Mouse (Mus musculus) cerebellum, adult 11 months (tissue): Measurements from ENCODE around the gene Lhfpl2.

Experiments used
- DNase-seq: peaks from one replicate; pipeline ENCODE4 v3.0.0; 2022

Gene Lhfpl2

GRCm38 (mm10) chr13:94178401-94179040 lies 120.9 kb downstream of the Lhfpl2 start:
- peak; percentile 79 for DNase-seq

- no peak for DNase-seq
Measured at GRCm38 (mm10) chr13:94180477-94181420, 123.2 kb downstream of the Lhfpl2 start.

GRCm38 (mm10) chr13:94182026-94182425 lies 124.4 kb downstream of the Lhfpl2 start:
- DNase-seq = no peak

- DNase-seq = no peak
Measured at GRCm38 (mm10) chr13:94183372-94184021, 125.9 kb downstream of the Lhfpl2 start.

GRCm38 (mm10) chr13:94184726-94185456 lies 127.3 kb downstream of the Lhfpl2 start:
- no peak for DNase-seq

GRCm38 (mm10) chr13:94185631-94186030 lies 128.0 kb downstream of the Lhfpl2 start:
- no peak for DNase-seq

- DNase-seq = no peak
Measured at GRCm38 (mm10) chr13:94188200-94189086, 130.8 kb downstream of the Lhfpl2 start.

- no peak for DNase-seq
Measured at GRCm38 (mm10) chr13:94190386-94190785, 132.8 kb downstream of the Lhfpl2 start.

- DNase-seq = no peak
Measured at GRCm38 (mm10) chr13:94193227-94193626, 135.6 kb downstream of the Lhfpl2 start.

- no peak for DNase-seq
Measured at GRCm38 (mm10) chr13:94198616-94199015, 141.0 kb downstream of the Lhfpl2 start.

- no peak for DNase-seq
Measured at GRCm38 (mm10) chr13:94199829-94200228, 142.2 kb downstream of the Lhfpl2 start.

GRCm38 (mm10) chr13:94205234-94205633 lies 147.6 kb downstream of the Lhfpl2 start:
- DNase-seq = peak; percentile 37

GRCm38 (mm10) chr13:94207973-94208372 lies 150.4 kb downstream of the Lhfpl2 start:
- no peak for DNase-seq

GRCm38 (mm10) chr13:94208892-94209291 lies 151.3 kb downstream of the Lhfpl2 start:
- DNase-seq = no peak

- DNase-seq = no peak
Measured at GRCm38 (mm10) chr13:94211236-94212119, 153.9 kb downstream of the Lhfpl2 start.

GRCm38 (mm10) chr13:94212179-94212578 lies 154.6 kb downstream of the Lhfpl2 start:
- DNase-seq = no peak

GRCm38 (mm10) chr13:94212716-94213115 lies 155.1 kb downstream of the Lhfpl2 start:
- DNase-seq = no peak

GRCm38 (mm10) chr13:94223609-94224008 lies 166.0 kb downstream of the Lhfpl2 start:
- DNase-seq = no peak

- no peak for DNase-seq
Measured at GRCm38 (mm10) chr13:94224717-94225705, 167.4 kb downstream of the Lhfpl2 start.
